Mouse (Mus musculus) forebrain, postnatal 0 days (tissue): ENCODE results near the gene Sag. TPM values are rescaled to one million over a fixed set of nuclear protein-coding genes. Genes with fewer than 3 reads are reported as not detected.

Source experiments
- ATAC-seq: fragments of 200-750 bp; cut with Nextera tagmentation; 2 replicates; pipeline ENCODE4 v1.8.0; 2017; ENCODE audit warnings: mild to moderate bottlenecking, moderate library complexity
- DNase-seq: peaks from one replicate; pipeline ENCODE4 v3.0.0-alpha.2; 2015
- H3K27ac ChIP-seq: fragments of 300-500 bp; sonication (generic); 2 replicates; pipeline ENCODE4 v1.5.1; 2014; ENCODE audit warnings: low read depth, mild to moderate bottlenecking, antibody characterized with exemption, low read length, moderate library complexity, mixed read lengths
- H3K27me3 ChIP-seq: fragments of 300-500 bp; sonication (generic); 2 replicates; pipeline ENCODE4 v1.6.1; 2014; ENCODE audit warnings: mild to moderate bottlenecking, low read length, mixed read lengths; ENCODE audit not compliant: insufficient read depth
- H3K36me3 ChIP-seq: fragments of 300-500 bp; sonication (generic); 2 replicates; pipeline ENCODE4 v1.6.1; 2014; ENCODE audit warnings: mild to moderate bottlenecking, moderate library complexity; ENCODE audit not compliant: insufficient read depth
- H3K4me1 ChIP-seq: fragments of 300-500 bp; sonication (generic); 2 replicates; pipeline ENCODE4 v1.6.1; 2014; ENCODE audit warnings: antibody characterized with exemption; ENCODE audit not compliant: insufficient read depth
- H3K4me2 ChIP-seq: fragments of 300-500 bp; sonication (generic); 2 replicates; pipeline ENCODE4 v1.6.1; 2014; ENCODE audit warnings: low read depth, mild to moderate bottlenecking, moderate library complexity
- H3K4me3 ChIP-seq: fragments of 300-500 bp; sonication (generic); 2 replicates; pipeline ENCODE4 v1.5.1; 2014; ENCODE audit warnings: low read depth, low read length, mixed read lengths
- H3K9ac ChIP-seq: fragments of 300-500 bp; sonication (generic); 2 replicates; pipeline ENCODE4 v1.6.1; 2014; ENCODE audit warnings: mild to moderate bottlenecking
- H3K9me3 ChIP-seq: fragments of 300-500 bp; sonication (generic); 2 replicates; pipeline ENCODE4 v1.6.1; 2016; ENCODE audit warnings: low read length
- CTCF ChIP-seq: sonication (generic); IDR thresholded peaks from 2 replicates; pipeline ENCODE4 v1.5.1; 2016; ENCODE audit warnings: antibody characterized with exemption, control low read depth, low read depth
- WGBS: fragments of 180-500 bp; shearing (Covaris S2); extraction: QIAGEN DNeasy Blood & Tissue Kit; methylation state at CpG from one replicate; pipeline ENCODE4 v1.1.7; 2014; 5-methylcytosine and 5-hydroxymethylcytosine counted together
- polyA plus RNA-seq: library from polyadenylated mRNA; unstranded; fragments of >200 nt; fragmentation: Nextera tagmentation; extraction: Ambion mirVana; gene quantifications from 2 replicates; pipeline ENCODE4 v1.2.1, GENCODE M21; 2015
- total RNA-seq: library from RNA; depleted of rRNA; stranded (reverse); fragments of >200 nt; gene quantifications from 2 replicates; pipeline ENCODE4 v1.2.3, GENCODE M21; 2014

The Sag gene
- total and polyA plus RNA-seq, 2 experiments from 2014 or later: 0.76 to 1.6 TPM

- Histone ChIP-seq H3K4me3 (no peak overlapping the region), H3K9me3 (no peaks in the 10 kb centered on the region), H3K4me2 (no peak overlapping the region), H3K36me3 (no peaks in the 10 kb centered on the region; the same call in 1 of the 2 replicates), H3K27ac (no peak overlapping the region), H3K9ac (no peak overlapping the region), H3K27me3 (no peaks in the 10 kb centered on the region), H3K4me1 (peaks cover 14% of the 10 kb centered on the region)
- ATAC-seq: no peak
- no peak for DNase-seq
- 91% methylated on average over 3 of the region's 3 CpGs for WGBS
- TF ChIP-seq CTCF: no peak
Observed at GRCm38 (mm10) chr1:87879034-87879433, 75.6 kb downstream of the Sag start.

GRCm38 (mm10) chr1:87879494-87880325, 76.2 kb downstream of the Sag start:
- Histone ChIP-seq H3K4me2 (no peak overlapping the region), H3K36me3 (no peaks in the 10 kb centered on the region; the same call in 1 of the 2 replicates), H3K4me3 (no peak overlapping the region), H3K27me3 (no peaks in the 10 kb centered on the region), H3K9me3 (no peaks in the 10 kb centered on the region), H3K4me1 (peaks cover 14% of the 10 kb centered on the region), H3K9ac (no peak overlapping the region), H3K27ac (0 out of 2 replicates have a peak overlapping the region, but pooled peaks have one; percentile 42)
- 18% methylated on average over 3 of the region's 3 CpGs for WGBS
- TF ChIP-seq CTCF: no peak
- peak; percentile 47; the same call in 1 of the 2 replicates for ATAC-seq
- DNase-seq: peak; percentile 71

- TF ChIP-seq CTCF: no peak
- H3K27ac ChIP-seq: 0 out of 2 replicates have a peak overlapping the region, but pooled peaks have one; percentile 42
- H3K9ac ChIP-seq: no peak overlapping the region
- no peaks in the 10 kb centered on the region for H3K9me3 ChIP-seq
- no peak for DNase-seq
- 74% methylated on average over 6 of the region's 6 CpGs for WGBS
- peaks cover 14% of the 10 kb centered on the region for H3K4me1 ChIP-seq
- H3K4me2 ChIP-seq: no peak overlapping the region
- no peaks in the 10 kb centered on the region; the same call in 1 of the 2 replicates for H3K36me3 ChIP-seq
- no peak overlapping the region for H3K4me3 ChIP-seq
- H3K27me3 ChIP-seq: no peaks in the 10 kb centered on the region
- ATAC-seq: no peak
Observed at GRCm38 (mm10) chr1:87880326-87880627, 76.8 kb downstream of the Sag start.

GRCm38 (mm10) chr1:87880856-87881255, 77.4 kb downstream of the Sag start:
- TF ChIP-seq CTCF: no peak
- Histone ChIP-seq H3K27me3 (no peaks in the 10 kb centered on the region), H3K4me1 (peaks cover 14% of the 10 kb centered on the region), H3K9ac (no peak overlapping the region), H3K36me3 (no peaks in the 10 kb centered on the region; the same call in 1 of the 2 replicates), H3K9me3 (no peaks in the 10 kb centered on the region), H3K4me2 (no peak overlapping the region), H3K4me3 (no peak overlapping the region), H3K27ac (no peak overlapping the region)
- ATAC-seq: no peak
- DNase-seq: no peak
- WGBS: 82% methylated on average over 2 of the region's 2 CpGs

GRCm38 (mm10) chr1:87881726-87882125, 78.2 kb downstream of the Sag start:
- no peaks in the 10 kb centered on the region for H3K27me3 ChIP-seq
- H3K4me2 ChIP-seq: no peak overlapping the region
- no peaks in the 10 kb centered on the region for H3K9me3 ChIP-seq
- peaks cover 14% of the 10 kb centered on the region for H3K4me1 ChIP-seq
- 90% methylated on average over 4 of the region's 4 CpGs for WGBS
- no peaks in the 10 kb centered on the region; the same call in 1 of the 2 replicates for H3K36me3 ChIP-seq
- H3K4me3 ChIP-seq: no peak overlapping the region
- no peak for DNase-seq
- H3K27ac ChIP-seq: no peak overlapping the region
- H3K9ac ChIP-seq: no peak overlapping the region
- ATAC-seq: no peak
- TF ChIP-seq CTCF: no peak

- ATAC-seq (no peak), DNase-seq (no peak)
- Histone ChIP-seq H3K9me3 (no peaks in the 10 kb centered on the region), H3K27me3 (no peaks in the 10 kb centered on the region), H3K4me3 (no peak overlapping the region), H3K4me1 (peaks cover 13% of the 10 kb centered on the region), H3K36me3 (no peaks in the 10 kb centered on the region; the same call in 1 of the 2 replicates), H3K9ac (no peak overlapping the region), H3K4me2 (no peak overlapping the region), H3K27ac (no peak overlapping the region)
- no peak for TF ChIP-seq CTCF
Observed at GRCm38 (mm10) chr1:87882554-87882953, 79.1 kb downstream of the Sag start.

- Histone ChIP-seq H3K9ac (no peak overlapping the region), H3K4me3 (no peak overlapping the region), H3K4me2 (no peak overlapping the region), H3K4me1 (no peaks in the 10 kb centered on the region), H3K27ac (no peak overlapping the region), H3K36me3 (no peaks in the 10 kb centered on the region), H3K9me3 (no peaks in the 10 kb centered on the region), H3K27me3 (no peaks in the 10 kb centered on the region)
- no peak for TF ChIP-seq CTCF
- no peak for ATAC-seq
- 93% methylated on average over 1 of the region's 1 CpGs for WGBS
- DNase-seq: no peak
Observed at GRCm38 (mm10) chr1:87890960-87891359, 87.5 kb downstream of the Sag start.
